Mouse (Mus musculus) small intestine, adult 2 months (tissue): ENCODE results near the gene Apoc2.

Experiments used
- CTCF ChIP-seq: fragments of 200-500 bp; IDR thresholded peaks from 2 replicates; pipeline ENCODE4 v1.5.1; 2012; ENCODE audit warnings: low read depth, mild to moderate bottlenecking, control low read depth, inconsistent platforms, low read length, moderate library complexity, mixed read lengths; ENCODE audit not compliant: insufficient replicate concordance, insufficient read length; ENCODE audit errors: extremely low read depth
- POLR2A ChIP-seq: fragments of 200-500 bp; IDR thresholded peaks from 2 replicates; pipeline ENCODE4 v1.6.1; 2012; ENCODE audit warnings: low read depth, mild to moderate bottlenecking, control low read depth, inconsistent platforms, low read length, moderate library complexity

GRCm38 (mm10) chr7:19699827-19700148, 22.0 kb upstream of the Apoc2 start:
- no peak for TF ChIP-seq POLR2A
- TF ChIP-seq CTCF, result no peak
